Mouse (Mus musculus): ENCODE data around the gene Plagl1. TPM values are rescaled to one million over a fixed set of nuclear protein-coding genes. Genes with fewer than 3 reads are reported as not detected.

Plagl1 gene
- polyA plus RNA-seq, 1 experiment = 12.4 TPM

GRCm38 (mm10) chr10:13102360-13102759 is 42.1 kb downstream of the Plagl1 start:
- Histone ChIP-seq H3K4me1 (replicated peaks; ENCODE audit: control insufficient read depth, insufficient read depth, low read length) (no peaks in the 10 kb centered on the region), H3K27ac (ENCODE audit: control insufficient read depth, insufficient read depth, low read length) (no peak overlapping the region), H3K27me3 (ENCODE audit: control insufficient read depth, insufficient read depth, low read length) (no peaks in the 10 kb centered on the region), H3K4me3 (ENCODE audit: control insufficient read depth, insufficient read depth, low read length) (no peak overlapping the region), H3K36me3 (ENCODE audit: control insufficient read depth, insufficient read depth, low read length) (no peaks in the 10 kb centered on the region)
- 86% methylated on average over 4 of the region's 4 CpGs for WGBS
- TF ChIP-seq CTCF (IDR thresholded peaks at IDR 0.05; ENCODE audit: borderline replicate concordance, control insufficient read depth, extremely low read depth, insufficient read depth, low read length, poor library complexity) (no peak), POLR2A (IDR thresholded peaks at IDR 0.05; ENCODE audit: control insufficient read depth, extremely low read depth, insufficient read depth, low read length, poor library complexity) (no peak)
- DNase-seq = no peak

DNA sequence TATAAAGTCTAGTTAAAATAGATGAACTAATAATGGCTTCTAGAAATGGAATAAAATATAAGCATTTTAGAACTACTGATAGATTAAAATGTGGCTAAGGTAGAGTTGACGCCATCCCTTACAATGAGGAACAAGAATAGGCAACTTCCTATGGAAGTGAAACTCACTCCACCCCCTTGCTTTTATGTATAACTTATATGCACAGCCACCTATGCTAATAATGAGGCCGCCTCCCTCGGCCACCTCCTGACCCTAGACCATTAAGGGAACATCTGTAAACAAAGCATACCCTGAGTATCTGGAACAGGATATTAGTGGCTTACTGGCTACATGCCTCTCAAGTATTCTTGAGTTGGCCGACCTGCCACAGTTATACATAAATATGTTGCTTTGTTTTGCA is 43.5 kb downstream of the Plagl1 start:
- no peaks in the 10 kb centered on the region for H3K27me3 ChIP-seq (ENCODE audit: control insufficient read depth, insufficient read depth, low read length)
- no peak overlapping the region for H3K4me3 ChIP-seq (ENCODE audit: control insufficient read depth, insufficient read depth, low read length)
- TF ChIP-seq CTCF (IDR thresholded peaks at IDR 0.05; ENCODE audit: borderline replicate concordance, control insufficient read depth, extremely low read depth, insufficient read depth, low read length, poor library complexity) = no peak
- TF ChIP-seq POLR2A (IDR thresholded peaks at IDR 0.05; ENCODE audit: control insufficient read depth, extremely low read depth, insufficient read depth, low read length, poor library complexity) = no peak
- H3K36me3 ChIP-seq (ENCODE audit: control insufficient read depth, insufficient read depth, low read length) = no peaks in the 10 kb centered on the region
- no peak for DNase-seq
- H3K27ac ChIP-seq (ENCODE audit: control insufficient read depth, insufficient read depth, low read length) = no peak overlapping the region
- WGBS = 75% methylated on average over 4 of the region's 4 CpGs
- no peaks in the 10 kb centered on the region for H3K4me1 ChIP-seq (replicated peaks; ENCODE audit: control insufficient read depth, insufficient read depth, low read length)

GRCm38 (mm10) chr10:13106909-13107624 is 46.8 kb downstream of the Plagl1 start:
- Histone ChIP-seq H3K27me3 (ENCODE audit: control insufficient read depth, insufficient read depth, low read length) (no peaks in the 10 kb centered on the region), H3K4me3 (ENCODE audit: control insufficient read depth, insufficient read depth, low read length) (no peak overlapping the region), H3K27ac (ENCODE audit: control insufficient read depth, insufficient read depth, low read length) (no peak overlapping the region), H3K4me1 (replicated peaks; ENCODE audit: control insufficient read depth, insufficient read depth, low read length) (no peaks in the 10 kb centered on the region), H3K36me3 (ENCODE audit: control insufficient read depth, insufficient read depth, low read length) (no peaks in the 10 kb centered on the region)
- no peak for DNase-seq
- WGBS = 92% methylated on average over 9 of the region's 9 CpGs
- TF ChIP-seq CTCF (IDR thresholded peaks at IDR 0.05; ENCODE audit: borderline replicate concordance, control insufficient read depth, extremely low read depth, insufficient read depth, low read length, poor library complexity) (no peak), POLR2A (IDR thresholded peaks at IDR 0.05; ENCODE audit: control insufficient read depth, extremely low read depth, insufficient read depth, low read length, poor library complexity) (no peak)

DNA sequence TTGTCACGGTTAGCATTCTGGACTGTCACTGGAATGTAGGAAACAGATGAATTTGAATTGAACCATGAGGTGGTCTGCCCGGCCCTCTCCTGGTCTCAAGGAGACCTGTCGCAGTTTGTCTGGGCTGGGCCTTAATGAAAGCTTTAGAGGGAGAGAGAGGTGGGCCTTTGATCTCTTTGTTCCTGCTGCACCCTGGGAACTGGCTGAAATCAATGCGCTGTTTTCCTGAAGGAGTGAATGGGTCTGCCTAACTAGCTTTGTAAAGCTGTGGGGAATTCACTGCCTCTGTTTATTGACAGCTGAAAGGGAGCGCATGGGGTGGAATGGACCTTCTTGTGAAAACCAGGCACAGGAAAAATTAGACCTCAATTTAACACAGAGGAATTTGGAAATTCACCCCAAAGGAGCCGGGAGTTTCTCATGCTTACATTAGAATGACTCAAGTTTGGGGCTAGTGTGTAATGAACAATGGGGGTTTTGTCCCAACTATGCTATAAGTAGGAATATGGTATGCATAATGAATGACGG is 47.8 kb downstream of the Plagl1 start:
- TF ChIP-seq POLR2A (IDR thresholded peaks at IDR 0.05; ENCODE audit: control insufficient read depth, extremely low read depth, insufficient read depth, low read length, poor library complexity) (no peak), CTCF (IDR thresholded peaks at IDR 0.05; ENCODE audit: borderline replicate concordance, control insufficient read depth, extremely low read depth, insufficient read depth, low read length, poor library complexity) (no peak)
- 93% methylated on average over 7 of the region's 7 CpGs for WGBS
- no peaks in the 10 kb centered on the region for H3K27me3 ChIP-seq (ENCODE audit: control insufficient read depth, insufficient read depth, low read length)
- no peak for DNase-seq
- H3K27ac ChIP-seq (ENCODE audit: control insufficient read depth, insufficient read depth, low read length) = no peak overlapping the region
- H3K36me3 ChIP-seq (ENCODE audit: control insufficient read depth, insufficient read depth, low read length) = no peaks in the 10 kb centered on the region
- no peaks in the 10 kb centered on the region for H3K4me1 ChIP-seq (replicated peaks; ENCODE audit: control insufficient read depth, insufficient read depth, low read length)
- no peak overlapping the region for H3K4me3 ChIP-seq (ENCODE audit: control insufficient read depth, insufficient read depth, low read length)

GRCm38 (mm10) chr10:13108847-13109246 is 48.5 kb downstream of the Plagl1 start:
- Histone ChIP-seq H3K27me3 (ENCODE audit: control insufficient read depth, insufficient read depth, low read length) (no peaks in the 10 kb centered on the region), H3K36me3 (ENCODE audit: control insufficient read depth, insufficient read depth, low read length) (no peaks in the 10 kb centered on the region), H3K4me3 (ENCODE audit: control insufficient read depth, insufficient read depth, low read length) (no peak overlapping the region), H3K27ac (ENCODE audit: control insufficient read depth, insufficient read depth, low read length) (no peak overlapping the region), H3K4me1 (replicated peaks; ENCODE audit: control insufficient read depth, insufficient read depth, low read length) (no peaks in the 10 kb centered on the region)
- TF ChIP-seq CTCF (IDR thresholded peaks at IDR 0.05; ENCODE audit: borderline replicate concordance, control insufficient read depth, extremely low read depth, insufficient read depth, low read length, poor library complexity) (no peak), POLR2A (IDR thresholded peaks at IDR 0.05; ENCODE audit: control insufficient read depth, extremely low read depth, insufficient read depth, low read length, poor library complexity) (no peak)
- no peak for DNase-seq
- WGBS = 90% methylated on average over 4 of the region's 4 CpGs

DNA sequence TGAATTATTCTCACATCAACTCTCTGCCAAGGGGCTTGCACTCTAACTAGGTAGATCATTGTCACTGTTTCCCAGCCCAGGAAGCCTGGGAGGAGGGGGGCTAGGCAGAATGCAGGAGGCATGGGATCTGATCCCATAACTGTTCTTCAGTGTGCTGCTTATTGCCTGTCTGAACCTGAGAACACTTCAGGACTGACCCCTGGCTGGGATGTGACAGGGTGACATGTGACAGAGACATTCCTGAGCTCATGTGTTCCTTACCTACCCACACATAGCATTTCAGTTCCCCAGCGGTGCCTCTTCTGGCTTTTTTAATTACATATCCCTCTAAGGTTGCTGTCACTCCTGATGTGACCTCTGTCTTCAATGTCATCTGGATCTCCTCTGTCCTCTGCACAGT is 49.5 kb downstream of the Plagl1 start:
- no peak overlapping the region for H3K27ac ChIP-seq (ENCODE audit: control insufficient read depth, insufficient read depth, low read length)
- no peak for TF ChIP-seq POLR2A (IDR thresholded peaks at IDR 0.05; ENCODE audit: control insufficient read depth, extremely low read depth, insufficient read depth, low read length, poor library complexity)
- no peak for TF ChIP-seq CTCF (IDR thresholded peaks at IDR 0.05; ENCODE audit: borderline replicate concordance, control insufficient read depth, extremely low read depth, insufficient read depth, low read length, poor library complexity)
- no peaks in the 10 kb centered on the region for H3K36me3 ChIP-seq (ENCODE audit: control insufficient read depth, insufficient read depth, low read length)
- H3K4me3 ChIP-seq (ENCODE audit: control insufficient read depth, insufficient read depth, low read length) = no peak overlapping the region
- no peaks in the 10 kb centered on the region for H3K27me3 ChIP-seq (ENCODE audit: control insufficient read depth, insufficient read depth, low read length)
- DNase-seq = no peak
- H3K4me1 ChIP-seq (replicated peaks; ENCODE audit: control insufficient read depth, insufficient read depth, low read length) = no peaks in the 10 kb centered on the region
- 97% methylated on average over 1 of the region's 1 CpGs for WGBS
